Mouse (Mus musculus) right cerebral cortex, postnatal 10 days (tissue): Measurements from ENCODE around the gene Slc25a26.
"Not testable (repeated sequence)": the region's sequence is repeated elsewhere in the genome, so short reads cannot be mapped to it uniquely, and the experiment has no call there.

Experiments
- DNase-seq, 2 experiments: peaks; one replicate each; pipeline ENCODE4 v3.0.0; 2021; ENCODE audit warnings: low spot score in 2 of 2

The Slc25a26 gene

GRCm38 (mm10) chr6:94553085-94553484 is 53.0 kb downstream of the Slc25a26 start:
- DNase-seq = no peak

- not testable (repeated sequence) for DNase-seq
Observed at GRCm38 (mm10) chr6:94558603-94559002, 58.5 kb downstream of the Slc25a26 start.

GRCm38 (mm10) chr6:94560896-94561295 is 60.8 kb downstream of the Slc25a26 start:
- no peak for DNase-seq

GRCm38 (mm10) chr6:94561346-94561745 is 61.2 kb downstream of the Slc25a26 start:
- DNase-seq = no peak

- DNase-seq = no peak
Observed at GRCm38 (mm10) chr6:94563203-94563940, 63.2 kb downstream of the Slc25a26 start.

GRCm38 (mm10) chr6:94565766-94566165 is 65.6 kb downstream of the Slc25a26 start:
- DNase-seq = no peak

GRCm38 (mm10) chr6:94568040-94568439 is 67.9 kb downstream of the Slc25a26 start:
- no peak for DNase-seq

- no peak for DNase-seq
Observed at GRCm38 (mm10) chr6:94575526-94576166, 75.5 kb downstream of the Slc25a26 start.

- DNase-seq = peak in 1 of 2 experiments; percentile 59
Observed at GRCm38 (mm10) chr6:94577991-94578390, 77.9 kb downstream of the Slc25a26 start.

- no peak for DNase-seq
Observed at GRCm38 (mm10) chr6:94582055-94582454, 81.9 kb downstream of the Slc25a26 start.

- no peak for DNase-seq
Observed at GRCm38 (mm10) chr6:94584147-94584695, 84.1 kb downstream of the Slc25a26 start.

- no peak for DNase-seq
Observed at GRCm38 (mm10) chr6:94584976-94585375, 84.8 kb downstream of the Slc25a26 start.

GRCm38 (mm10) chr6:94588365-94588764 is 88.2 kb downstream of the Slc25a26 start:
- no peak for DNase-seq

- peak; percentile 38 to 43 for DNase-seq
Observed at GRCm38 (mm10) chr6:94592243-94592642, 92.1 kb downstream of the Slc25a26 start.

GRCm38 (mm10) chr6:94592710-94593109 is 92.6 kb downstream of the Slc25a26 start:
- DNase-seq = peak; percentile 14 to 24

GRCm38 (mm10) chr6:94594096-94594665 is 94.0 kb downstream of the Slc25a26 start:
- DNase-seq = peak; percentile 20 to 21

GRCm38 (mm10) chr6:94594711-94595110 is 94.6 kb downstream of the Slc25a26 start:
- DNase-seq = peak; percentile 19 to 20

- peak in 1 of 2 experiments; percentile 21 for DNase-seq
Observed at GRCm38 (mm10) chr6:94595206-94595605, 95.1 kb downstream of the Slc25a26 start.

- DNase-seq = peak in 1 of 2 experiments; percentile 31
Observed at GRCm38 (mm10) chr6:94596051-94596760, 96.1 kb downstream of the Slc25a26 start.

- DNase-seq = no peak
Observed at GRCm38 (mm10) chr6:94596761-94597485, 96.8 kb downstream of the Slc25a26 start.

GRCm38 (mm10) chr6:94598421-94598820 is 98.3 kb downstream of the Slc25a26 start:
- DNase-seq = no peak
